Mouse (Mus musculus): ENCODE results near the gene Plxna2.
A peak's percentile ranks its signal among the peaks of the same experiment; 100 is the strongest.

Plxna2 gene

GRCm38 (mm10) chr1:194706566-194706965, 88.5 kb downstream of the Plxna2 start:
- no peak for DNase-seq (ENCODE audit: low spot score in 2 of 2)

GRCm38 (mm10) chr1:194712373-194712772, 94.4 kb downstream of the Plxna2 start:
- DNase-seq (ENCODE audit: low spot score in 2 of 2): no peak

GRCm38 (mm10) chr1:194714138-194715031, 96.4 kb downstream of the Plxna2 start:
- no peak for DNase-seq (ENCODE audit: low spot score in 2 of 2)

- no peak for DNase-seq (ENCODE audit: low spot score in 2 of 2)
Measured at GRCm38 (mm10) chr1:194717451-194717874, 99.4 kb downstream of the Plxna2 start.

- DNase-seq (ENCODE audit: low spot score in 2 of 2): no peak
Measured at GRCm38 (mm10) chr1:194720406-194720805, 102.4 kb downstream of the Plxna2 start.

GRCm38 (mm10) chr1:194721260-194721659, 103.2 kb downstream of the Plxna2 start:
- DNase-seq (ENCODE audit: low spot score in 2 of 2): no peak

GRCm38 (mm10) chr1:194722329-194722728, 104.3 kb downstream of the Plxna2 start:
- DNase-seq (ENCODE audit: low spot score in 2 of 2): peak in 1 of 2 experiments; percentile 23

- DNase-seq (ENCODE audit: low spot score in 2 of 2): no peak
Measured at GRCm38 (mm10) chr1:194734836-194735235, 116.8 kb downstream of the Plxna2 start.

- DNase-seq (ENCODE audit: low spot score in 2 of 2): no peak
Measured at GRCm38 (mm10) chr1:194739894-194740293, 121.9 kb downstream of the Plxna2 start.

GRCm38 (mm10) chr1:194742901-194743422, 124.9 kb downstream of the Plxna2 start:
- no peak for DNase-seq (ENCODE audit: low spot score in 2 of 2)

- no peak for DNase-seq (ENCODE audit: low spot score in 2 of 2)
Measured at GRCm38 (mm10) chr1:194745177-194745934, 127.3 kb downstream of the Plxna2 start.

GRCm38 (mm10) chr1:194746332-194747249, 128.6 kb downstream of the Plxna2 start:
- DNase-seq (ENCODE audit: low spot score in 2 of 2): peak in 1 of 2 experiments; percentile 30

GRCm38 (mm10) chr1:194747258-194747657, 129.2 kb downstream of the Plxna2 start:
- no peak for DNase-seq (ENCODE audit: low spot score in 2 of 2)

GRCm38 (mm10) chr1:194753168-194753567, 135.2 kb downstream of the Plxna2 start:
- peak; percentile 52 to 74 for DNase-seq (ENCODE audit: low spot score in 2 of 2)

GRCm38 (mm10) chr1:194756001-194756400, 138.0 kb downstream of the Plxna2 start:
- DNase-seq (ENCODE audit: low spot score in 2 of 2): no peak

- DNase-seq (ENCODE audit: low spot score in 2 of 2): no peak
Measured at GRCm38 (mm10) chr1:194756409-194756808, 138.4 kb downstream of the Plxna2 start.

GRCm38 (mm10) chr1:194756863-194757262, 138.8 kb downstream of the Plxna2 start:
- DNase-seq (ENCODE audit: low spot score in 2 of 2): no peak

GRCm38 (mm10) chr1:194761432-194762212, 143.6 kb downstream of the Plxna2 start:
- DNase-seq (ENCODE audit: low spot score in 2 of 2): peak; percentile 27 to 66

GRCm38 (mm10) chr1:194762896-194763295, 144.9 kb downstream of the Plxna2 start:
- DNase-seq (ENCODE audit: low spot score in 2 of 2): no peak

- DNase-seq (ENCODE audit: low spot score in 2 of 2): no peak
Measured at GRCm38 (mm10) chr1:194764951-194765350, 146.9 kb downstream of the Plxna2 start.

Measured in spleen, postnatal 4 days (tissue).